Mouse (Mus musculus) liver, embryonic 11.5 days (tissue): Measurements from ENCODE around the gene D030056L22Rik. TPM values are rescaled to one million over a fixed set of nuclear protein-coding genes. Genes with fewer than 3 reads are reported as not detected.
"Not testable (repeated sequence)": the region's sequence is repeated elsewhere in the genome, so short reads cannot be mapped to it uniquely, and the experiment has no call there.

ENCODE experiments used
- ATAC-seq: fragments of 200-750 bp; cut with Nextera tagmentation; replicated peaks from 2 replicates; pipeline ENCODE4 v1.8.0; 2017; ENCODE audit warnings: moderate number of reproducible peaks, mild to moderate bottlenecking, moderate TSS enrichment, moderate library complexity; ENCODE audit not compliant: low FRiP score
- DNase-seq: peaks from one replicate; pipeline ENCODE4 v3.0.0-alpha.2; 2017; ENCODE audit warnings: low spot score
- H3K27ac ChIP-seq: fragments of 300-500 bp; sonication (generic); 2 replicates; pipeline ENCODE4 v1.5.1; 2014; ENCODE audit warnings: mild to moderate bottlenecking, low read depth, low read length, control low read depth
- H3K27me3 ChIP-seq: fragments of 300-500 bp; sonication (generic); replicated peaks from 2 replicates; pipeline ENCODE4 v1.6.1; 2014; ENCODE audit warnings: low read length, mixed read lengths; ENCODE audit not compliant: control insufficient read depth, insufficient read depth
- H3K36me3 ChIP-seq: fragments of 300-500 bp; sonication (generic); 2 replicates; pipeline ENCODE4 v1.6.1; 2014; ENCODE audit warnings: mild to moderate bottlenecking, low read length, moderate library complexity, mixed read lengths; ENCODE audit not compliant: control insufficient read depth, insufficient read depth
- H3K4me1 ChIP-seq: fragments of 300-500 bp; sonication (generic); replicated peaks from 2 replicates; pipeline ENCODE4 v1.6.1; 2014; ENCODE audit warnings: low read length, mixed read lengths; ENCODE audit not compliant: control insufficient read depth, insufficient read depth
- H3K4me2 ChIP-seq: fragments of 300-500 bp; sonication (generic); 2 replicates; pipeline ENCODE4 v1.6.1; 2014; ENCODE audit warnings: mild to moderate bottlenecking, control low read depth, moderate library complexity
- H3K4me3 ChIP-seq: fragments of 300-500 bp; sonication (generic); 2 replicates; pipeline ENCODE4 v1.5.1; 2014; ENCODE audit warnings: low read depth, low read length, control low read depth
- H3K9ac ChIP-seq: fragments of 300-500 bp; sonication (generic); 2 replicates; pipeline ENCODE4 v1.6.1; 2014; ENCODE audit warnings: low read depth, low read length, control low read depth
- H3K9me3 ChIP-seq: fragments of 300-500 bp; sonication (generic); 2 replicates; pipeline ENCODE4 v1.6.1; 2016; ENCODE audit warnings: low read length, inconsistent platforms, mixed read lengths; ENCODE audit not compliant: control insufficient read depth
- WGBS: fragments of 180-500 bp; shearing (Covaris S2); extraction: QIAGEN DNeasy Blood & Tissue Kit; methylation state at CpG from one replicate; pipeline ENCODE4 v1.1.7; 2014; 5-methylcytosine and 5-hydroxymethylcytosine counted together
- polyA plus RNA-seq: library from polyadenylated mRNA; unstranded; fragments of >200 nt; fragmentation: Nextera tagmentation; extraction: Ambion mirVana; gene quantifications from 2 replicates; pipeline ENCODE4 v1.2.1, GENCODE M21; 2014

The D030056L22Rik gene
- polyA plus RNA-seq, 1 experiment from 2014 or later, result 53.3 TPM

GRCm38 (mm10) chr19:18712153-18712865 lies 684 bp upstream of the D030056L22Rik start:
- Histone ChIP-seq H3K4me2 (peak overlapping the region; percentile 84), H3K9me3 (no peaks in the 10 kb centered on the region), H3K27me3 (no peaks in the 10 kb centered on the region), H3K9ac (peak overlapping the region; percentile 87), H3K27ac (peak overlapping the region; percentile 98), H3K4me3 (peak overlapping the region; percentile 97), H3K36me3 (peaks cover 2% of the 10 kb centered on the region; the same call in 1 of the 2 replicates), H3K4me1 (peaks cover 20% of the 10 kb centered on the region; the same call in 1 of the 2 replicates)
- DNase-seq (no peak), ATAC-seq (no peak)
- 40% methylated on average over 16 of the region's 16 CpGs for WGBS

- H3K36me3 ChIP-seq, H3K27me3 ChIP-seq, H3K9me3 ChIP-seq: not testable (repeated sequence)
- peak overlapping the region; percentile 61 for H3K4me2 ChIP-seq
- DNase-seq (peak; percentile 57), ATAC-seq (peak; percentile 48)
- H3K9ac ChIP-seq, result peak overlapping the region; percentile 98
- H3K27ac ChIP-seq, result peak overlapping the region; percentile 98
- WGBS, result under 1% methylated on average over 41 of the region's 46 CpGs
- H3K4me3 ChIP-seq, result peak overlapping the region; percentile 97
- peaks cover 20% of the 10 kb centered on the region; the same call in 1 of the 2 replicates for H3K4me1 ChIP-seq
Measured at GRCm38 (mm10) chr19:18713357-18713756, 364 bp downstream of the D030056L22Rik start.

DNA sequence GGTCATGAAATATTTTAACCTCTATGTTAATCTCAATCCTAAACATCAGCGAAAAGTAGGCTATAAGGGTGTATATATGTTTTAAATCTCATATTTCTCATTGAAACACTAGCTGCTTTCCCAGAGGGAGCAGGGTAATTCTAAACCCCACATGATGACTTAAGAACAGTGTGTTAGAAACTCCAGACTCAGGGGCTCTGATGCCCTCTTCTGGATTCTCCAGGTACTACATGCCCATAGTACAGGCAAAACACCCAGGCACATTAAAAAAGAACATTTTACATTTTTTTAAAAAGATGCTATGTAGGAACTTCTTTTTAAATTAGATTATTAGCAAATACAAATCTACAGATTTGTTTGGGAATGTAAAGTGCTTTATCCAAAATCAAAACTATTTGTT lies 3.4 kb downstream of the D030056L22Rik start:
- Histone ChIP-seq H3K9me3 (no peaks in the 10 kb centered on the region), H3K9ac (no peak overlapping the region), H3K4me1 (peaks cover 20% of the 10 kb centered on the region; the same call in 1 of the 2 replicates), H3K36me3 (peaks cover 9% of the 10 kb centered on the region; the same call in 1 of the 2 replicates), H3K4me3 (no peak overlapping the region), H3K27me3 (no peaks in the 10 kb centered on the region), H3K27ac (no peak overlapping the region), H3K4me2 (no peak overlapping the region)
- 32% methylated on average over 1 of the region's 1 CpGs for WGBS
- DNase-seq (no peak), ATAC-seq (no peak)

GRCm38 (mm10) chr19:18720337-18720736 lies 7.3 kb downstream of the D030056L22Rik start:
- no peak for DNase-seq
- ATAC-seq, result no peak
- WGBS, result 89% methylated on average over 3 of the region's 3 CpGs
- no peak overlapping the region for H3K27ac ChIP-seq
- H3K4me1 ChIP-seq, result peaks cover 5% of the 10 kb centered on the region; the same call in 1 of the 2 replicates
- H3K4me2 ChIP-seq, result no peak overlapping the region
- peaks cover 9% of the 10 kb centered on the region; the same call in 1 of the 2 replicates for H3K36me3 ChIP-seq
- no peak overlapping the region for H3K9ac ChIP-seq
- H3K4me3 ChIP-seq, result no peak overlapping the region
- H3K9me3 ChIP-seq, result no peaks in the 10 kb centered on the region
- no peaks in the 10 kb centered on the region for H3K27me3 ChIP-seq

DNA sequence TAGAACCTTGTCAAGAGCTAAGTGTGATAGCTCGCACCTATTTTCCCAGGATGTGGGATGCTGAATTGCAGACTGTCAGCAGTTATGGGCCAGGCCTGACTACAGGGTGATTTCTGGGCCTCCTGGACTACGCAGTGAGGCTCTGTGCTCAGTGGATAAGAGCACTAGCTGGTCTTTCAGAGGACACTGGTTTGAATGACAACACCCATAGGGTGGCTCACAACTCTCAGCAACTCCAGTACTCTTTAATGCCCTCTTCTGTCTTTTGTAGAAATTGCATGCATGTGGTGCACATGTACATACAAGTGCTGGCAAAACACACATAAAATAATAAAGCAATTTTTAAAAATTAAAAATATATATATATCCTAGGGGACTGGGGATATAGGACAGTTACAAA lies 12.2 kb downstream of the D030056L22Rik start:
- no peak overlapping the region for H3K27ac ChIP-seq
- no peaks in the 10 kb centered on the region for H3K27me3 ChIP-seq
- ATAC-seq, result peak; percentile 82
- DNase-seq, result no peak
- 61% methylated on average over 2 of the region's 2 CpGs for WGBS
- H3K9me3 ChIP-seq, result no peaks in the 10 kb centered on the region
- no peak overlapping the region for H3K9ac ChIP-seq
- no peaks in the 10 kb centered on the region for H3K36me3 ChIP-seq
- H3K4me2 ChIP-seq, result no peak overlapping the region
- no peak overlapping the region for H3K4me3 ChIP-seq
- no peaks in the 10 kb centered on the region for H3K4me1 ChIP-seq

GRCm38 (mm10) chr19:18730255-18730654 lies 17.3 kb downstream of the D030056L22Rik start:
- Histone ChIP-seq H3K9me3 (no peaks in the 10 kb centered on the region), H3K27me3 (no peaks in the 10 kb centered on the region)
- WGBS, result 50% methylated on average over 7 of the region's 7 CpGs

DNA sequence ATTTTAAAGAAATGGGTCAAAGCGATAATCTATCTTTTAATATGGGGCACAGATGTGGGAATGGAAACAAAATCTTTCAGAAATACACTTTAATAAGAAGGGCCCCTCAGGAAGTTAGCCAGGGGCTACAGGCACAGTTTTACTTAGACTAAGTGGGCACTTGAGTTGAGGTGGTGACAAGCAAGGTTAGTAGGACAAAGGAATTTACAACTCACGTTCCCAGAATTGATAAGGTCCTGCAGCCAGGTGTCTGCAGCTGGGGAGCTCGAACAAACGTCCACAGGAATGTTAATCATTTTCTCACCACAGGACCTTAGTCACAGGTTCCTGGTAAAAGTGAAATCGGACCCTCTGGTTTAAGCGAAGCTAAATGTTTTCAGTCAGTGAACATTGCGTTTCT lies 18.1 kb downstream of the D030056L22Rik start:
- Histone ChIP-seq H3K4me1 (peaks cover 2% of the 10 kb centered on the region; the same call in 1 of the 2 replicates), H3K4me3 (no peak overlapping the region), H3K9me3 (no peaks in the 10 kb centered on the region), H3K9ac (no peak overlapping the region), H3K27me3 (no peaks in the 10 kb centered on the region), H3K36me3 (no peaks in the 10 kb centered on the region), H3K4me2 (no peak overlapping the region), H3K27ac (no peak overlapping the region)
- no peak for DNase-seq
- WGBS, result 44% methylated on average over 7 of the region's 7 CpGs
- no peak for ATAC-seq

More at GRCm38 (mm10) chr19:18730255-18730654, 17.3 kb downstream of the D030056L22Rik start:
- Histone ChIP-seq H3K4me2 (no peak overlapping the region), H3K27ac (no peak overlapping the region), H3K36me3 (no peaks in the 10 kb centered on the region), H3K9ac (no peak overlapping the region), H3K4me1 (peaks cover 2% of the 10 kb centered on the region; the same call in 1 of the 2 replicates), H3K4me3 (no peak overlapping the region)
- DNase-seq (no peak), ATAC-seq (no peak)

GRCm38 (mm10) chr19:18735901-18736300 lies 22.9 kb downstream of the D030056L22Rik start:
- WGBS, result 88% methylated on average over 4 of the region's 4 CpGs
- Histone ChIP-seq H3K4me1 (peaks cover 6% of the 10 kb centered on the region), H3K27me3 (no peaks in the 10 kb centered on the region), H3K27ac (no peak overlapping the region), H3K9me3 (no peaks in the 10 kb centered on the region), H3K9ac (no peak overlapping the region), H3K36me3 (no peaks in the 10 kb centered on the region), H3K4me2 (no peak overlapping the region), H3K4me3 (no peak overlapping the region)
- DNase-seq (no peak), ATAC-seq (no peak)

- Histone ChIP-seq H3K9ac (no peak overlapping the region), H3K4me1 (peaks cover 6% of the 10 kb centered on the region), H3K36me3 (no peaks in the 10 kb centered on the region), H3K4me2 (0 out of 2 replicates have a peak overlapping the region, but pooled peaks have one; percentile 20), H3K4me3 (no peak overlapping the region), H3K27me3 (no peaks in the 10 kb centered on the region), H3K27ac (no peak overlapping the region), H3K9me3 (no peaks in the 10 kb centered on the region)
- ATAC-seq, result 0 out of 2 replicates have a peak, but pooled peaks have one; percentile 56
- WGBS, result 74% methylated on average over 7 of the region's 7 CpGs
- DNase-seq, result no peak
Measured at GRCm38 (mm10) chr19:18739146-18739545, 26.2 kb downstream of the D030056L22Rik start.
